Mouse (Mus musculus) MEL (cell line): ENCODE measurements around the gene Ypel4. TPM values are rescaled to one million over a fixed set of nuclear protein-coding genes. Genes with fewer than 3 reads are reported as not detected.

Source experiments
- DNase-seq: peaks from one replicate; pipeline ENCODE4 v3.0.0; 2011; ENCODE audit warnings: low read depth, low spot score
- H3K27ac ChIP-seq: 2 replicates; pipeline ENCODE4 v1.5.1; 2012; ENCODE audit warnings: low read depth, mild to moderate bottlenecking, control low read depth, low read length, moderate library complexity; ENCODE audit not compliant: control insufficient read depth
- H3K27me3 ChIP-seq, 2 experiments: fragments of 150-350 bp in 1 of 2; sonication (generic) in 1 of 2; 2 replicates each; pipeline ENCODE4 v1.6.1; 2012; ENCODE audit warnings: low read length in 2 of 2, mild to moderate bottlenecking in 2 of 2, improper control_type of control experiment in 1 of 2, moderate library complexity in 1 of 2; ENCODE audit not compliant: insufficient read depth in 2 of 2, control insufficient read depth in 1 of 2
- H3K36me3 ChIP-seq, 2 experiments: 2 replicates each; pipeline ENCODE4 v1.6.1; 2012 to 2014; ENCODE audit warnings: low read length in 2 of 2, improper control_type of control experiment in 1 of 2, inconsistent platforms in 1 of 2, mild to moderate bottlenecking in 1 of 2; ENCODE audit not compliant: insufficient read depth in 2 of 2, control insufficient read depth in 1 of 2
- H3K4me1 ChIP-seq, 2 experiments: fragments of 150-350 bp in 1 of 2; sonication (generic) in 1 of 2; 2 replicates each; pipeline ENCODE4 v1.6.1; 2012; ENCODE audit warnings: low read length in 2 of 2, improper control_type of control experiment in 1 of 2, mild to moderate bottlenecking in 1 of 2; ENCODE audit not compliant: insufficient read depth in 2 of 2, control insufficient read depth in 1 of 2
- H3K4me3 ChIP-seq, 2 experiments: fragments of 150-350 bp in 1 of 2; sonication (generic) in 1 of 2; 2 replicates each; pipeline ENCODE4 v1.5.1; 2012; ENCODE audit warnings: low read depth in 2 of 2, low read length in 2 of 2, mild to moderate bottlenecking in 2 of 2, moderate library complexity in 2 of 2, control low read depth in 1 of 2, improper control_type of control experiment in 1 of 2; ENCODE audit not compliant: control insufficient read depth in 1 of 2, insufficient read depth in 1 of 2
- H3K79me2 ChIP-seq: 2 replicates; pipeline ENCODE4 v1.6.1; 2012; ENCODE audit warnings: mild to moderate bottlenecking, low read length, moderate library complexity; ENCODE audit not compliant: control insufficient read depth, poor library complexity, insufficient read depth
- H3K9ac ChIP-seq: 2 replicates; pipeline ENCODE4 v1.6.1; 2012; ENCODE audit warnings: low read depth, mild to moderate bottlenecking, control low read depth, low read length, moderate library complexity; ENCODE audit not compliant: control insufficient read depth, poor library complexity, severe bottlenecking
- H3K9me3 ChIP-seq: fragments of 150-350 bp; sonication (generic); replicated peaks from 2 replicates; pipeline ENCODE4 v1.6.1; 2012; ENCODE audit warnings: mild to moderate bottlenecking, low read length, improper control_type of control experiment, moderate library complexity; ENCODE audit not compliant: insufficient read depth
- BHLHE40 ChIP-seq: IDR thresholded peaks from 2 replicates; pipeline ENCODE4 v1.6.1; 2012; ENCODE audit warnings: low read depth, mild to moderate bottlenecking, inconsistent platforms, low read length, improper control_type of control experiment, borderline replicate concordance
- CHD1 ChIP-seq: IDR thresholded peaks from 2 replicates; pipeline ENCODE4 v1.6.1; 2012; ENCODE audit warnings: low read depth, mild to moderate bottlenecking, inconsistent platforms, low read length, improper control_type of control experiment
- E2F4 ChIP-seq: IDR thresholded peaks from 2 replicates; pipeline ENCODE4 v1.6.1; 2011; ENCODE audit warnings: low read depth, low read length, improper control_type of control experiment, borderline replicate concordance
- EP300 ChIP-seq, 2 experiments: IDR thresholded peaks; 2 replicates each; pipeline ENCODE4 v1.6.1; 2011; ENCODE audit warnings: improper control_type of control experiment in 2 of 2, low read length in 2 of 2, low read depth in 1 of 2, mild to moderate bottlenecking in 1 of 2
- GABPA ChIP-seq: IDR thresholded peaks from 2 replicates; pipeline ENCODE4 v1.6.1; 2012; ENCODE audit warnings: low read depth, mild to moderate bottlenecking, inconsistent platforms, low read length, improper control_type of control experiment, moderate library complexity
- GATA1 ChIP-seq: IDR thresholded peaks from 2 replicates; pipeline ENCODE4 v1.6.1; 2011; ENCODE audit warnings: low read depth, low read length, improper control_type of control experiment
- HCFC1 ChIP-seq: IDR thresholded peaks from 2 replicates; pipeline ENCODE4 v1.6.1; 2012; ENCODE audit warnings: low read depth, mild to moderate bottlenecking, inconsistent platforms, low read length, improper control_type of control experiment, moderate library complexity
- MAFK ChIP-seq: IDR thresholded peaks from 2 replicates; pipeline ENCODE4 v1.6.1; 2011; ENCODE audit warnings: low read depth, mild to moderate bottlenecking, low read length, improper control_type of control experiment, borderline replicate concordance
- MAX ChIP-seq: IDR thresholded peaks from 2 replicates; pipeline ENCODE4 v1.6.1; 2011; ENCODE audit warnings: low read length, improper control_type of control experiment
- MXI1 ChIP-seq: IDR thresholded peaks from 2 replicates; pipeline ENCODE4 v1.6.1; 2011; ENCODE audit warnings: mild to moderate bottlenecking, low read depth, low read length, improper control_type of control experiment
- MYB ChIP-seq: IDR thresholded peaks from 2 replicates; pipeline ENCODE4 v1.6.1; 2011; ENCODE audit warnings: mild to moderate bottlenecking, low read depth, low read length, improper control_type of control experiment
- NRF1 ChIP-seq: IDR thresholded peaks from 2 replicates; pipeline ENCODE4 v1.6.1; 2014; ENCODE audit warnings: low read depth, mild to moderate bottlenecking, inconsistent platforms, low read length, improper control_type of control experiment, moderate library complexity; ENCODE audit not compliant: poor library complexity, insufficient read depth, severe bottlenecking
- POLR2A ChIP-seq, 2 experiments: IDR thresholded peaks; 2 replicates each; pipeline ENCODE4 v1.6.1; 2011 to 2012; ENCODE audit warnings: low read length in 2 of 2, mild to moderate bottlenecking in 2 of 2, control low read depth in 1 of 2, improper control_type of control experiment in 1 of 2, low read depth in 1 of 2, moderate library complexity in 1 of 2; ENCODE audit not compliant: control insufficient read depth in 1 of 2, insufficient read depth in 1 of 2, poor library complexity in 1 of 2
- POLR2AphosphoS5 ChIP-seq: IDR thresholded peaks from 2 replicates; pipeline ENCODE4 v1.6.1; 2012; ENCODE audit warnings: low read depth, borderline replicate concordance, mild to moderate bottlenecking, inconsistent platforms, low read length, moderate library complexity, mixed read lengths
- SMC3 ChIP-seq: IDR thresholded peaks from 2 replicates; pipeline ENCODE4 v1.6.1; 2011; ENCODE audit warnings: low read depth, low read length, improper control_type of control experiment
- UBTF ChIP-seq: IDR thresholded peaks from 2 replicates; pipeline ENCODE4 v1.6.1; 2012; ENCODE audit warnings: low read depth, mild to moderate bottlenecking, inconsistent platforms, low read length, improper control_type of control experiment, moderate library complexity, borderline replicate concordance; ENCODE audit not compliant: insufficient read depth
- USF1 ChIP-seq: IDR thresholded peaks from 2 replicates; pipeline ENCODE4 v1.6.1; 2014; ENCODE audit warnings: low read depth, mild to moderate bottlenecking, inconsistent platforms, low read length, improper control_type of control experiment, moderate library complexity
- USF2 ChIP-seq, 2 experiments: IDR thresholded peaks; 2 replicates each; pipeline ENCODE4 v1.6.1; 2011 to 2012; ENCODE audit warnings: improper control_type of control experiment in 2 of 2, low read length in 2 of 2, borderline replicate concordance in 1 of 2, inconsistent platforms in 1 of 2, low read depth in 1 of 2, mild to moderate bottlenecking in 1 of 2; ENCODE audit not compliant: insufficient read depth in 1 of 2
- ZNF384 ChIP-seq: IDR thresholded peaks from 2 replicates; pipeline ENCODE4 v1.6.1; 2012; ENCODE audit warnings: low read depth, mild to moderate bottlenecking, inconsistent platforms, low read length, improper control_type of control experiment
- polyA plus RNA-seq, 2 experiments: library from polyadenylated mRNA; stranded (reverse) in 1 of 2; unstranded in 1 of 2; fragments of >175 nt in 1 of 2; fragments of >200 nt in 1 of 2; gene quantifications; 2 replicates each; pipeline versions ENCODE4 v1.2.1 to v1.2.4; 2012; ENCODE audit warnings: low replicate concordance in 2 of 2, low read depth in 1 of 2; ENCODE audit not compliant: insufficient read length in 2 of 2, insufficient read depth in 1 of 2, missing spikeins in 1 of 2
- total RNA-seq: library from RNA; depleted of rRNA; stranded (reverse); fragments of 300-350 nt; gene quantifications from 2 replicates; pipeline ENCODE4 v1.2.3, GENCODE M21; 2012

Ypel4 gene
- total and polyA plus RNA-seq, 3 experiments = 0.06 TPM; not detected in 2

DNA sequence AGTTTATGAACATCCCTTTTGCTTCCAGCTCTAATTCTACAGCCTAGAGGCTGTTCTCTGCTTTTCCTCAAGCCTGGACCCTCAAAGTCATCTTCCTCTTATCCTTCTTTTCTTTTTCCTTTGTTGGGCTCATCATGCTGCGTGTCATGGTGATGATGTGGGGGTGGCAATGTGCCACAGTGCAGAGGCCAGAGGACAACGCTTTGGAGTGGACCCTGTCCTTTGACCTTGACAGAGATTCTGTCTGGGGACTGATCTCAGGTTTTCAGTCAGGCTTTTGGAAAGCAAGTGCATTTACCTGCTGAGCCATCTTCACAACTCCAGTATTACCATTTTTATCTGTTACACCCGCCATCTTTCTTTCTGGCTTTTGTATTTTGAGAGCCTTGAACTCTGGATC, 2.7 kb upstream of the Ypel4 start:
- no peaks in the 10 kb centered on the region for H3K27me3 ChIP-seq
- TF ChIP-seq MYB (no peak), SMC3 (no peak), ZNF384 (no peak), E2F4 (no peak)
- TF ChIP-seq, all 39 proteins: peak for 0
- peaks cover 3 to 11% of the 10 kb centered on the region in 2 experiments for H3K4me1 ChIP-seq
- no peak overlapping the region for H3K4me3 ChIP-seq
- no peak for DNase-seq
- no peak overlapping the region for H3K9ac ChIP-seq
- H3K79me2 ChIP-seq = peaks cover 8% of the 10 kb centered on the region
- H3K9me3 ChIP-seq = no peaks in the 10 kb centered on the region
- peaks cover 0 to under 1% of the 10 kb centered on the region in 2 experiments; a peak in 1 of 4 replicates for H3K36me3 ChIP-seq
- no peak overlapping the region for H3K27ac ChIP-seq

GRCm38 (mm10) chr2:84732394-84732793, 1.5 kb upstream of the Ypel4 start:
- H3K9ac ChIP-seq = no peak overlapping the region
- no peaks in the 10 kb centered on the region for H3K79me2 ChIP-seq
- H3K4me1 ChIP-seq = peaks cover 3 to 10% of the 10 kb centered on the region in 2 experiments; a peak in 2 of 4 replicates
- no peaks in the 10 kb centered on the region for H3K27me3 ChIP-seq
- no peak overlapping the region for H3K27ac ChIP-seq
- no peak overlapping the region for H3K4me3 ChIP-seq
- no peak for DNase-seq
- H3K36me3 ChIP-seq = no peaks in the 10 kb centered on the region
- no peaks in the 10 kb centered on the region for H3K9me3 ChIP-seq
- TF ChIP-seq HCFC1 (no peak), CHD1 (no peak), EP300 (IDR thresholded peaks at IDR 0.05; ENCODE audit: low read depth in 1 of 2, low read length in 2 of 2) (no peak), NRF1 (no peak), GATA1 (no peak), SMC3 (no peak), ZNF384 (no peak), BHLHE40 (no peak), USF1 (no peak), MXI1 (no peak), MAX (no peak)

GRCm38 (mm10) chr2:84734351-84734864, 550 bp downstream of the Ypel4 start:
- H3K9ac ChIP-seq = no peak overlapping the region
- peaks cover 0 to 10% of the 10 kb centered on the region in 2 experiments; a peak in 1 of 4 replicates for H3K4me1 ChIP-seq

More at GRCm38 (mm10) chr2:84734351-84734864, 550 bp downstream of the Ypel4 start:
- Histone ChIP-seq H3K4me3 (no peak overlapping the region), H3K27ac (no peak overlapping the region), H3K79me2 (no peaks in the 10 kb centered on the region), H3K36me3 (no peaks in the 10 kb centered on the region), H3K27me3 (no peaks in the 10 kb centered on the region), H3K9me3 (no peaks in the 10 kb centered on the region)
- TF ChIP-seq POLR2A (IDR thresholded peaks at IDR 0.05; ENCODE audit: control insufficient read depth in 1 of 2, insufficient read depth in 1 of 2, low read depth in 1 of 2, low read length in 2 of 2, poor library complexity in 1 of 2) (no peak), POLR2AphosphoS5 (no peak), GABPA (no peak), UBTF (no peak), USF2 (IDR thresholded peaks at IDR 0.05; ENCODE audit: borderline replicate concordance in 1 of 2, insufficient read depth in 1 of 2, low read depth in 1 of 2, low read length in 2 of 2) (no peak), MAFK (no peak), MYB (no peak), E2F4 (no peak), HCFC1 (no peak), MAX (no peak)
- no peak for DNase-seq
